Mouse (Mus musculus): ENCODE measurements around the gene Sf3b3. TPM values are rescaled to one million over a fixed set of nuclear protein-coding genes. Genes with fewer than 3 reads are reported as not detected.
"Not testable (repeated sequence)": the region's sequence is repeated elsewhere in the genome, so short reads cannot be mapped to it uniquely, and the experiment has no call there.

Sf3b3 gene
- polyA plus RNA-seq, 1 experiment from 2014 or later: 203 TPM

DNA sequence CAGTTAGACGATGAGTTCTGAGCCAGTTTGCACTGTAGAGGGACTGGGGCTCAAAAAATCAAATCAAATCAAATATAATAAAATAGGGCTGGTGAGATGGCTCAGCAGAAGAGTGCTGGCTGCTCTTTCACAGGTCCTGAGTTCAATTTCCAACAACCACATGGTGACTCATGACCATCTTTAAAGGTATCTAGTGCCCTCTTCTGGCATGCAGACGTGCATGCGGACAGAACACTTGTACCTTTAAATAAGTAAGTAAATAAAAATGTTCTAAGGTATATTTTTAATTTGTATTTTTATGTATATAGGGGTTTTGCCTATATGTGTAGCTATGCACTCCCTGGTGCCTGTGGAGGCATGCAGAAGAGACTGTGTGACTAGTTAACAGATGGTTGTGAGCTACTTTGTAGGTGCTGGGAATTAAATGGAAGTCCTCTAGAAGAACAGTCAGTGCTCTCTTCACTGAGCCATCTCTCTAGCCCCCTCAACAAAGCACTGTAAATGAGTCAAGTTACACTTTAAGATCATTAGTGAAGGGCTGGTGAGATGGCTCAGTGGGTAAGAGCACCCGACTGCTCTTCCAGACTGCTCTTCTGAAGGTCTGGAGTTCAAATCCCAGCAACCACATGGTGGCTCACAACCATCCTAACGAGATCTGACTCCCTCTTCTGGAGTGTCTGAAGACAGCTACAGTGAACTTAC, 10.3 kb upstream of the Sf3b3 start:
- 86% methylated on average over 4 of the region's 5 CpGs for WGBS
- H3K4me1 ChIP-seq (ENCODE audit: control insufficient read depth, insufficient read depth, low read length): no peaks in the 10 kb centered on the region
- no peaks in the 10 kb centered on the region for H3K27me3 ChIP-seq (ENCODE audit: control insufficient read depth, insufficient read depth, low read length)
- H3K4me3 ChIP-seq (ENCODE audit: low read depth, low read length): no peak overlapping the region
- no peak overlapping the region for H3K9ac ChIP-seq (ENCODE audit: low read length)
- no peak overlapping the region for H3K27ac ChIP-seq (ENCODE audit: low read depth, low read length)
- DNase-seq (ENCODE audit: low spot score, missing footprints) (no peak), ATAC-seq (ENCODE audit: low FRiP score) (no peak)
- H3K36me3 ChIP-seq (ENCODE audit: control insufficient read depth, insufficient read depth, low read length): peaks cover 25% of the 10 kb centered on the region
- H3K9me3 ChIP-seq (ENCODE audit: control insufficient read depth, low read length): no peaks in the 10 kb centered on the region
- no peak overlapping the region for H3K4me2 ChIP-seq

DNA sequence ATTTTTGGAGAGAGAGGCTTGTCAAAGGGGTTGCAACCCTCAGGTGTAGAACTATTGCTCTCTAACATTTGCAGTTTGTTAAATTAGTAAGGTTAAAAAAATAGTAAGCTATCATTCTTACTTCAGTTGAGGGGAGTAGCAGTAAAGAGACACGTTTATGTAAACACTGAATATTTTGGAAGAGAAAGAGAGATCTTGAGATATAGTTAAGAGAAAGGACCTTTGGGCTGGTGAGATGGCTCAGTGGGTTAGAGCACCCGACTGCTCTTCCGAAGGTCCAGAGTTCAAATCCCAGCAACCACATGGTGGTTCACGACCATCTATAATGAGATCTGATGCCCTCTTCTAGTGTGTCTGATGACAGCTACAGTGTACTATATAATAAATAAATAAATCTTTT, 9.5 kb upstream of the Sf3b3 start:
- H3K9ac ChIP-seq (ENCODE audit: low read length); H3K9me3 ChIP-seq (ENCODE audit: control insufficient read depth, low read length); H3K4me2 ChIP-seq; H3K27me3 ChIP-seq (ENCODE audit: control insufficient read depth, insufficient read depth, low read length); ATAC-seq (ENCODE audit: low FRiP score); H3K4me1 ChIP-seq (ENCODE audit: control insufficient read depth, insufficient read depth, low read length); H3K27ac ChIP-seq (ENCODE audit: low read depth, low read length); DNase-seq (ENCODE audit: low spot score, missing footprints); H3K4me3 ChIP-seq (ENCODE audit: low read depth, low read length): not testable (repeated sequence)
- H3K36me3 ChIP-seq (ENCODE audit: control insufficient read depth, insufficient read depth, low read length): peaks cover 26% of the 10 kb centered on the region
- over 99% methylated on average over 4 of the region's 4 CpGs for WGBS

DNA sequence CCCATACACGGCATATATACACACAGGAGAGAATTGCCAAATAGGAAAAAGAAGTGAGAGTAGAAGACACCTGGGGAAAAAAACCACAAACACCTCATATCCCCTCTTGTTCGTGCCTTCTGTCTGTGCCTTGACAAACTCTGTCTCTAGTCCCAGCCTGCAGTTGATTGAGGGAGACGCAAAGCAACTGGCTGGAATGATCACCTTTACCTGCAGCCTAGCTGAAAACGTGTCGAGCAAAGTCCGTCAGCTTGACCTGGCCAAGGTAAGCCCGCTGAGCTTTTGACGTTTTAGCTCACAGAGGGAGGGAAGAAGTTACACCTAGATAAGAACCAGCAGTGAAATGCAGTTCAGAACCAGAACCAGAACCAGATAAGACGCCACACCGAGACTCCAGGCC, 4.6 kb upstream of the Sf3b3 start:
- H3K4me3 ChIP-seq (ENCODE audit: low read depth, low read length): no peak overlapping the region
- H3K36me3 ChIP-seq (ENCODE audit: control insufficient read depth, insufficient read depth, low read length): peaks cover 23% of the 10 kb centered on the region
- no peak overlapping the region for H3K4me2 ChIP-seq
- no peaks in the 10 kb centered on the region for H3K27me3 ChIP-seq (ENCODE audit: control insufficient read depth, insufficient read depth, low read length)
- ATAC-seq (ENCODE audit: low FRiP score) (no peak), DNase-seq (ENCODE audit: low spot score, missing footprints) (no peak)
- H3K9me3 ChIP-seq (ENCODE audit: control insufficient read depth, low read length): no peaks in the 10 kb centered on the region
- H3K9ac ChIP-seq (ENCODE audit: low read length): no peak overlapping the region
- H3K4me1 ChIP-seq (ENCODE audit: control insufficient read depth, insufficient read depth, low read length): peaks cover 7% of the 10 kb centered on the region
- 96% methylated on average over 10 of the region's 10 CpGs for WGBS
- H3K27ac ChIP-seq (ENCODE audit: low read depth, low read length): no peak overlapping the region

DNA sequence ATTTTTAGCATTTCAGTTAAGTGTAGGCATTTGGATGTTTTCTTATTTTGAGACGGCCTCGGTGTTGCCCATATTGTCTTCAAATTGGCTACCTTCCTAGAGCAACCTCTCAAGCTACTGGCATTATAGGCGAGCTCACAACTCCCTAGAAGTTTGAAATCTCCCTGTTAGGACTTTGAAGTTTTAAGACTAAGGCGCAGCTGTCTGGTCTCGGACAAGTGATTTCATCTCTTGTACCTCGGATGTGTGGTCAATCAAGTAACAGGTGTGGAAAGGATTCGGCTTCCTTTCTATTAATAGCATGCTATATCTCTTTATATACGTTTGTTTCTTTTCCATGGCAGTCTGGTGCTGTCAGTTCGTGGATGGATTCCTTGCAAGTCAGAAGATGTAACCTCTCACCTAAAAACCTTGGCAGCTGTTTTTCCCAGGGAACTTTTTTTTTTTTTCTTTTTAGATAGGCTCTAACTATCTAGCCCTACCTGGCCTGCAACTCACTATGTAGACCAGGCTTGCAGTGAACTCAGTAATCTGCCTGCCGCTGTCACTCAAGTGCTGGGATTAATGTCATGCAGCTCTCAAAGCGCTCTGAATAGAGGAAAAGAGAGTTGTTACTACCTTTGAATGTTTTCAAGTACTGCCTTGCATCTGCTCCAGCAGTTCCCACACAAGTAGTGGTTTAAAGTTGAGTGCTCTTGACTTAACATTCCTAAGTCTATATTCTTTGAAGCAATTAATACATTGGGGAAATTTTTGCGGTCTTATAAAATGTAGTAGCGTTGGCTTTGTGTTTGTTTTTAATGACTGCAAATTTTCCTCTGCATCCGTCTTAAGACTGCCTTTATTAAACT, 1.3 kb upstream of the Sf3b3 start:
- Histone ChIP-seq H3K27me3 (ENCODE audit: control insufficient read depth, insufficient read depth, low read length) (no peaks in the 10 kb centered on the region), H3K4me3 (ENCODE audit: low read depth, low read length) (peak overlapping the region; percentile 96), H3K27ac (ENCODE audit: low read depth, low read length) (no peak overlapping the region), H3K9me3 (ENCODE audit: control insufficient read depth, low read length) (no peaks in the 10 kb centered on the region), H3K4me2 (peak overlapping the region; percentile 86), H3K4me1 (ENCODE audit: control insufficient read depth, insufficient read depth, low read length) (peaks cover 13% of the 10 kb centered on the region), H3K9ac (ENCODE audit: low read length) (peak overlapping the region; percentile 97), H3K36me3 (ENCODE audit: control insufficient read depth, insufficient read depth, low read length) (peaks cover 18% of the 10 kb centered on the region)
- WGBS: 59% methylated on average over 14 of the region's 14 CpGs
- no peak for DNase-seq (ENCODE audit: low spot score, missing footprints)
- no peak for ATAC-seq (ENCODE audit: low FRiP score)

DNA sequence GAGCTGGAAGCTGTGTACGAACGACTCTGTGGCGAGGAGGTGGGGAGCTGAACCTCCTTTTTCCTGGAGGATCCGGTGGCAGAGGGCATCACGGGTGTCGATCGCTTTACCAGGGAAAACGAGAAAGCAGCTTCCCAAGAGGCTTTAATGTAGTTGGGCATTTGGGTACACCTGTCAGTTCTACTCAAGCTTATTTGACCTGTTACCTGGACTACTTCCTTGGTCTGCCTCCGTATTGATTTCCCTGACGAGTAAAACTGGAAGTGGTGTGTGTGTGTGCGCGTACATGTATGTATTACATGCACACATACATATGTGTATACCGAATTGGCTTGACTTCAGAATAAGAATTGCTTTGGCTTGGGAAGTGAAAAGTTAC, 573 bp upstream of the Sf3b3 start:
- Histone ChIP-seq H3K4me2 (peak overlapping the region; percentile 86), H3K4me1 (ENCODE audit: control insufficient read depth, insufficient read depth, low read length) (peaks cover 13% of the 10 kb centered on the region), H3K36me3 (ENCODE audit: control insufficient read depth, insufficient read depth, low read length) (peaks cover 18% of the 10 kb centered on the region), H3K9ac (ENCODE audit: low read length) (peak overlapping the region; percentile 97), H3K9me3 (ENCODE audit: control insufficient read depth, low read length) (no peaks in the 10 kb centered on the region), H3K4me3 (ENCODE audit: low read depth, low read length) (peak overlapping the region; percentile 96), H3K27me3 (ENCODE audit: control insufficient read depth, insufficient read depth, low read length) (no peaks in the 10 kb centered on the region), H3K27ac (ENCODE audit: low read depth, low read length) (no peak overlapping the region)
- DNase-seq (ENCODE audit: low spot score, missing footprints): no peak
- WGBS: 3% methylated on average over 13 of the region's 13 CpGs
- peak; percentile 56 for ATAC-seq (ENCODE audit: low FRiP score)

DNA sequence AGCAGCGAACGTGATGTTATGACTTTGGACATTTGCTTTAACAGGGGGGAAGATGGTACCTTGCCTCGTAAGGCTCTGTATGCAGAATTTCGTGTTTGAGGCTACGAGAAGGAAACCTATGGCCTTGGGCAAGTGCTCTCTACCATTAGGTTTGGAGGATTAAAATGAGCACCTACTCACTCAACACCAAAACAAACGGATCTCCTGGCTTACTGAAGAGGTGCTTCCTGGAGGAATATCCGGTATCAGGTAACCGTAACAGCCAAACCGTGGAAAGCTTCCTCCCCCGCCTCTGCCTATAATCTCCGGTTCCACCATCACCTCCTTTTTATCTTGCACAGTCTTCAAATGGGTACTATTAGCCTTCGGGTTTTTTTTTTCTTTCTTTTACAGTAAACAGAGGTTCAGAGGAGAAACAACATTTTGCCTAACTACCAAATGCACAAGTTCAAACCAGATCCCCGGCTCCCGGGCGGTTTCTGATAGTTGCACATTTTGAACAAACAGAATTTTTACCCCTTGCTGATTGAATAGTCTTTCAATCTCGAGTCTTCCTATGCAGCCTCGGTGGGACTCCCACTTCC, 674 bp downstream of the Sf3b3 start:
- peaks cover 13% of the 10 kb centered on the region for H3K4me1 ChIP-seq (ENCODE audit: control insufficient read depth, insufficient read depth, low read length)
- no peaks in the 10 kb centered on the region for H3K9me3 ChIP-seq (ENCODE audit: control insufficient read depth, low read length)
- peak overlapping the region; percentile 97 for H3K9ac ChIP-seq (ENCODE audit: low read length)
- H3K4me3 ChIP-seq (ENCODE audit: low read depth, low read length): peak overlapping the region; percentile 96
- no peaks in the 10 kb centered on the region for H3K27me3 ChIP-seq (ENCODE audit: control insufficient read depth, insufficient read depth, low read length)
- peaks cover 22% of the 10 kb centered on the region for H3K36me3 ChIP-seq (ENCODE audit: control insufficient read depth, insufficient read depth, low read length)
- H3K27ac ChIP-seq (ENCODE audit: low read depth, low read length): peak overlapping the region; percentile 85
- DNase-seq (ENCODE audit: low spot score, missing footprints): peak; percentile 92
- peak overlapping the region; percentile 86 for H3K4me2 ChIP-seq
- no peak for ATAC-seq (ENCODE audit: low FRiP score)
- 15% methylated on average over 17 of the region's 17 CpGs for whole genome bisulfite sequencing

DNA sequence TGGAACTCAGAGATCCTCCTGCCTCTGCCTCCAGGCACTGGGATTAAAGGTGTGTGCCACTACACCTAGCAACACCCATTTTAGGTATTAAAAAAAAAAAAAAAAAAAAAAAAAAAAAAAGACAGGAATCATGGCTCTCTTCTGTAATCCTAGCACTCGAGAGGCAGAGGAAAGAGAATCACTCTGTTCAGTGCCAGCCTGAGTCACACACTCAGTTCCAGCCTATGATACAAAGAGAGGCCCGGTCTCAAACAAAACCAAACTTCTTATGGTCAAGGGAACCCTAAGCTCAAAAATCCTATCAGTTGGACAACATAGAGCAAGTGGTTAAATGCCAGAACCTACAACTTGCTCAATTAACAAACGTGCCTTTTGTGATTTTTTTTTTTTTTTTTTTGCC, 1.6 kb downstream of the Sf3b3 start:
- Histone ChIP-seq H3K4me1 (ENCODE audit: control insufficient read depth, insufficient read depth, low read length) (peaks cover 13% of the 10 kb centered on the region), H3K4me3 (ENCODE audit: low read depth, low read length) (no peak overlapping the region), H3K9ac (ENCODE audit: low read length) (no peak overlapping the region), H3K36me3 (ENCODE audit: control insufficient read depth, insufficient read depth, low read length) (peaks cover 29% of the 10 kb centered on the region), H3K27me3 (ENCODE audit: control insufficient read depth, insufficient read depth, low read length) (no peaks in the 10 kb centered on the region), H3K9me3 (ENCODE audit: control insufficient read depth, low read length) (no peaks in the 10 kb centered on the region), H3K27ac (ENCODE audit: low read depth, low read length) (no peak overlapping the region), H3K4me2 (no peak overlapping the region; the same call in 1 of the 2 replicates)
- WGBS: 89% methylated on average over 3 of the region's 3 CpGs
- no peak for ATAC-seq (ENCODE audit: low FRiP score)
- DNase-seq (ENCODE audit: low spot score, missing footprints): no peak

DNA sequence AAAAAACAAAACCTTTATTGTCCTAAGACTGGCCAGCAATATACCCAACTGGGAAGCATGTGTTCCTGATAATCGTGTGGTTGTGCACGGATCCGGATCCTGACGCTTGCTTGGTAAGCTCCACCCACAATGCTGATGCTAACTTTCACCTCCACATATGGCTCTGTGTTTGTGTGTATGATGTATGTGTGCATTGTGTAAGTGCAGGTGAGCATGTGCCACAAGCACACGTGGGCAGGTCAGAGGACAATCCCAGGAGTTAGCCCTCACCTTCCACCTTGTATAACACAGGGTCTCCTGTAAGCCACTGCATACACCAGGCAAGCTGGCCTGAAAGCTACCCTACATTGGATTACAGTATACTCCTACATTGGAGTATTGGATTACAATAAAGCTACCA, 3.4 kb downstream of the Sf3b3 start:
- Histone ChIP-seq H3K36me3 (ENCODE audit: control insufficient read depth, insufficient read depth, low read length) (peaks cover 35% of the 10 kb centered on the region), H3K4me2 (no peak overlapping the region), H3K9ac (ENCODE audit: low read length) (no peak overlapping the region), H3K27me3 (ENCODE audit: control insufficient read depth, insufficient read depth, low read length) (no peaks in the 10 kb centered on the region), H3K9me3 (ENCODE audit: control insufficient read depth, low read length) (no peaks in the 10 kb centered on the region), H3K4me1 (ENCODE audit: control insufficient read depth, insufficient read depth, low read length) (peaks cover 13% of the 10 kb centered on the region), H3K27ac (ENCODE audit: low read depth, low read length) (no peak overlapping the region), H3K4me3 (ENCODE audit: low read depth, low read length) (no peak overlapping the region)
- DNase-seq (ENCODE audit: low spot score, missing footprints) (no peak), ATAC-seq (ENCODE audit: low FRiP score) (no peak)
- 89% methylated on average over 5 of the region's 5 CpGs for WGBS

DNA sequence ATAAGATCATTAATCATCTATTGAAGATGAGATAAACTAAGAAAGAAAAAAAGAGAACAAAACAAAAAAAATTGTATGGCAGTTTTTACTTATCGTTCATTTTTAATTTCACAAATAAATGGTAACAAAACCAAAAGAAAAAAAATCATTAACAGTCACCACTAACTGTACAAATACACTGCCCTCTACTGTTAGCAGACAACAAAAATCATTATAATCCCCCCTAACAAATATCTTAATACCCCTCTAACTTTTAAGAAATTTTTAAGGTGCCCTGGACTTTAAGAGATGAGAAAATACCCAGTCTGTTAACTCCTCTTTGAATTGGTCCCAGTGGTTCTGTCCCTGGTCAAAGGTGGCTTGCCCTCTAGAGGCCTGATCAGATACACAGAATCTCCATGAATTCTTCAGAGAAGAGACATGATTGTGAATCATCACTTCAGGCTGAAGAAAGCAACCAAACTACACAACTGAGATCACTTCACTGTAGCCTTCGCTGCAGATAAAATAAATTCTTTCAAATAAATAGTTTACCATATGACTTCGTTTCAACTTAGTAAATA, 4.5 kb downstream of the Sf3b3 start:
- 95% methylated on average over 3 of the region's 3 CpGs for WGBS
- no peak overlapping the region for H3K4me3 ChIP-seq (ENCODE audit: low read depth, low read length)
- no peak overlapping the region for H3K4me2 ChIP-seq
- no peaks in the 10 kb centered on the region for H3K27me3 ChIP-seq (ENCODE audit: control insufficient read depth, insufficient read depth, low read length)
- no peak overlapping the region for H3K9ac ChIP-seq (ENCODE audit: low read length)
- no peak overlapping the region for H3K27ac ChIP-seq (ENCODE audit: low read depth, low read length)
- ATAC-seq (ENCODE audit: low FRiP score) (no peak), DNase-seq (ENCODE audit: low spot score, missing footprints) (no peak)
- H3K36me3 ChIP-seq (ENCODE audit: control insufficient read depth, insufficient read depth, low read length): peaks cover 44% of the 10 kb centered on the region
- no peaks in the 10 kb centered on the region for H3K9me3 ChIP-seq (ENCODE audit: control insufficient read depth, low read length)
- H3K4me1 ChIP-seq (ENCODE audit: control insufficient read depth, insufficient read depth, low read length): peaks cover 6% of the 10 kb centered on the region
